Mouse (Mus musculus): ENCODE data around the gene Fam170b.

GRCm38 (mm10) chr14:32865331-32865730 lies 31.6 kb downstream of the Fam170b start:
- no peak for TF ChIP-seq EP300 (IDR thresholded peaks at IDR 0.05; ENCODE audit: low read depth)
- no peak for TF ChIP-seq CTCF (IDR thresholded peaks at IDR 0.05; ENCODE audit: low read depth)

Data from heart, postnatal 0 days (tissue).